Mouse (Mus musculus) liver, embryonic 14.5 days (tissue): ENCODE results near the gene Ntn4. TPM values are rescaled to one million over a fixed set of nuclear protein-coding genes. Genes with fewer than 3 reads are reported as not detected.

Experiments
- ATAC-seq: fragments of 200-750 bp; cut with Nextera tagmentation; 2 replicates; pipeline ENCODE4 v1.8.0; 2017; ENCODE audit warnings: moderate number of reproducible peaks, mild to moderate bottlenecking, moderate library complexity; ENCODE audit not compliant: insufficient read depth
- DNase-seq, 3 experiments: peaks; one replicate each; pipeline ENCODE4 v3.0.0-alpha.2; 2012 to 2013; ENCODE audit warnings: low read depth in 3 of 3, low spot score in 3 of 3
- H3K27ac ChIP-seq: fragments of 300-500 bp; sonication (generic); 2 replicates; pipeline ENCODE4 v1.5.1; 2014; ENCODE audit warnings: moderate library complexity, mild to moderate bottlenecking, control low read depth, inconsistent platforms
- H3K27me3 ChIP-seq: fragments of 300-500 bp; sonication (generic); 2 replicates; pipeline ENCODE4 v1.6.1; 2014; ENCODE audit warnings: mild to moderate bottlenecking, low read length, moderate library complexity; ENCODE audit not compliant: control insufficient read depth, insufficient read depth
- H3K36me3 ChIP-seq: fragments of 300-500 bp; sonication (generic); replicated peaks from 2 replicates; pipeline ENCODE4 v1.6.1; 2014; ENCODE audit warnings: low read depth; ENCODE audit not compliant: control insufficient read depth, insufficient read depth
- H3K4me1 ChIP-seq, 2 experiments: fragments of 200-500 bp in 1 of 2; fragments of 300-500 bp in 1 of 2; sonication (generic) in 1 of 2; replicated peaks; 2 replicates each; pipeline ENCODE4 v1.6.1; 2012 to 2014; ENCODE audit warnings: antibody characterized with exemption in 1 of 2, inconsistent platforms in 1 of 2, low read length in 1 of 2; ENCODE audit not compliant: control insufficient read depth in 2 of 2, insufficient read depth in 2 of 2
- H3K4me2 ChIP-seq: fragments of 300-500 bp; sonication (generic); 2 replicates; pipeline ENCODE4 v1.6.1; 2014; ENCODE audit warnings: low read depth, mild to moderate bottlenecking, control low read depth, moderate library complexity
- H3K4me3 ChIP-seq, 2 experiments: fragments of 200-500 bp in 1 of 2; fragments of 300-500 bp in 1 of 2; sonication (generic) in 1 of 2; 2 replicates each; pipeline ENCODE4 v1.5.1; 2012 to 2014; ENCODE audit warnings: low read depth in 2 of 2, low read length in 2 of 2, mild to moderate bottlenecking in 2 of 2, control low read depth in 1 of 2, inconsistent platforms in 1 of 2, moderate library complexity in 1 of 2; ENCODE audit not compliant: insufficient read depth in 1 of 2
- H3K9ac ChIP-seq: fragments of 300-500 bp; sonication (generic); replicated peaks from 2 replicates; pipeline ENCODE4 v1.6.1; 2014; ENCODE audit warnings: mild to moderate bottlenecking, control low read depth, moderate library complexity
- H3K9me3 ChIP-seq: fragments of 300-500 bp; sonication (generic); 2 replicates; pipeline ENCODE4 v1.6.1; 2016; ENCODE audit warnings: low read length, mixed read lengths; ENCODE audit not compliant: control insufficient read depth
- CTCF ChIP-seq: IDR thresholded peaks from 2 replicates; pipeline ENCODE4 v1.5.1; 2016; ENCODE audit warnings: antibody characterized with exemption, low read depth, control low read depth
- EP300 ChIP-seq: IDR thresholded peaks from 2 replicates; pipeline ENCODE4 v1.6.1; 2016; ENCODE audit warnings: antibody characterized with exemption, low read depth
- WGBS: fragments of 180-500 bp; shearing (Covaris S2); extraction: QIAGEN DNeasy Blood & Tissue Kit; methylation state at CpG from one replicate; pipeline ENCODE4 v1.1.7; 2014; ENCODE audit not compliant: insufficient replicate concordance; 5-methylcytosine and 5-hydroxymethylcytosine counted together
- polyA plus RNA-seq, 2 experiments: library from polyadenylated mRNA; depleted of rRNA in 1 of 2; stranded (reverse) in 1 of 2; unstranded in 1 of 2; fragments of >200 nt; fragmentation: Nextera tagmentation in 1 of 2; extraction: Ambion mirVana in 1 of 2; gene quantifications; 2 replicates each; pipeline versions ENCODE4 v1.2.1 to v1.2.3; 2012 to 2014

The Ntn4 gene
- polyA plus RNA-seq, 2 experiments = 0.11 to 0.52 TPM

- no peaks in the 10 kb centered on the region for H3K27me3 ChIP-seq
- WGBS = 38% methylated on average over 21 of the region's 21 CpGs
- DNase-seq (no peak), ATAC-seq (no peak)
- H3K36me3 ChIP-seq = no peaks in the 10 kb centered on the region
- peaks cover 0 to 5% of the 10 kb centered on the region in 2 experiments; a peak in 2 of 4 replicates for H3K4me1 ChIP-seq
- H3K9ac ChIP-seq = no peak overlapping the region
- TF ChIP-seq EP300 (no peak), CTCF (no peak)
- no peak overlapping the region for H3K27ac ChIP-seq
- no peak overlapping the region for H3K4me3 ChIP-seq
- H3K4me2 ChIP-seq = no peak overlapping the region
- H3K9me3 ChIP-seq = no peaks in the 10 kb centered on the region
Observed at GRCm38 (mm10) chr10:93749267-93750192, 109.0 kb downstream of the Ntn4 start.

GRCm38 (mm10) chr10:93751302-93751701 lies 110.8 kb downstream of the Ntn4 start:
- TF ChIP-seq EP300 = no peak
- no peak for TF ChIP-seq CTCF
- H3K9ac ChIP-seq = no peak overlapping the region
- no peak overlapping the region for H3K4me3 ChIP-seq
- no peaks in the 10 kb centered on the region for H3K36me3 ChIP-seq
- no peak overlapping the region for H3K27ac ChIP-seq
- no peaks in the 10 kb centered on the region for H3K9me3 ChIP-seq
- no peaks in the 10 kb centered on the region for H3K27me3 ChIP-seq
- peaks cover 0 to 5% of the 10 kb centered on the region in 2 experiments; a peak in 2 of 4 replicates for H3K4me1 ChIP-seq
- WGBS = 77% methylated on average over 14 of the region's 14 CpGs
- DNase-seq (no peak), ATAC-seq (no peak)
- H3K4me2 ChIP-seq = no peak overlapping the region

GRCm38 (mm10) chr10:93753711-93754391 lies 113.4 kb downstream of the Ntn4 start:
- DNase-seq (no peak), ATAC-seq (no peak)
- H3K4me2 ChIP-seq = no peak overlapping the region
- H3K36me3 ChIP-seq = no peaks in the 10 kb centered on the region
- H3K9ac ChIP-seq = no peak overlapping the region
- 59% methylated on average over 13 of the region's 13 CpGs for WGBS
- H3K4me3 ChIP-seq = no peak overlapping the region
- TF ChIP-seq CTCF (no peak), EP300 (no peak)
- no peaks in the 10 kb centered on the region for H3K27me3 ChIP-seq
- H3K9me3 ChIP-seq = no peaks in the 10 kb centered on the region
- H3K4me1 ChIP-seq = peaks cover 0 to 8% of the 10 kb centered on the region in 2 experiments; a peak in 2 of 4 replicates
- no peak overlapping the region for H3K27ac ChIP-seq

DNA sequence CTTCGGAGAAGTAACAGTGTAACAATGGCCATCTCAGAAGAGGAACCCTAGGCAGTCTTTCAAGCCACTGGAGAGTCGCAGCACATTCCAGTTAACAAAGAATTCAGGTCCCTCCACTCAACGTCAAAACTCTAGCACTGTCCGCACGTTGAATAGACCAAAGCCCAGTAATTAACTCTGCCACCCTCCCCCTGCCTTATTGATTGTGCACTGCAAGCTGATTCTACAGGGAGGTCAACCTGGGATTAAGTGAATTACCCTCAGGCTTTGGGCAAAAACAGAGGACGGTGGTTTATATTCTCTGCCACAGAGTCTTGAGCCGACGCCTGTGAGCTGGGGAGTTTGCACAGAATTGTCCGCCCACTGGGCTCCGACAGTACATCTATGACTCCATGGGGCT lies 115.7 kb downstream of the Ntn4 start:
- WGBS = 75% methylated on average over 10 of the region's 10 CpGs
- no peak for TF ChIP-seq EP300
- TF ChIP-seq CTCF = no peak
- H3K4me1 ChIP-seq = 0 out of 4 replicates have a peak, but pooled peaks cover 0 to 3% of the 10 kb centered on the region in 2 experiments

DNA sequence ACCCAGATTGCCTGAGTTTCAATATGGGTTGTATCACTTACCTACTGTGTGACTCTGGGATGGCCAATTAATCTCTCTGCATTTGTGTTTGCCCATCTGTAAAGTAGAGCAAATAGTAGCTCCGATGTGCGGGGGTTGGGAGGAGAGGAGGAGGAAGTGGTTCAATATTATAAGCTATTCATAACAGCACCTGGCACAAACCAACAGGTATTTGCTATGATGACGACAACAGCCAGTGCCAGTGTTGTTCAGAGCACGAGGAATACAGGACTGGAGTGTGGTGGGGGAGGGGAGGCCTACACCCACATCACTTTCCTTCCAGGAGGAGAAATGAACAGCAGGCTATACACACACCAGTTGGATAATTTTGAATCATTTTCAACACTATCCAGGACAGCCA lies 119.2 kb downstream of the Ntn4 start:
- no peaks in the 10 kb centered on the region for H3K9me3 ChIP-seq
- no peak overlapping the region for H3K9ac ChIP-seq
- TF ChIP-seq CTCF (no peak), EP300 (no peak)
- DNase-seq = no peak
- 66% methylated on average over 4 of the region's 4 CpGs for WGBS
- no peak overlapping the region for H3K27ac ChIP-seq
- no peak overlapping the region for H3K4me3 ChIP-seq
- ATAC-seq = no peak
- no peaks in the 10 kb centered on the region for H3K27me3 ChIP-seq
- H3K36me3 ChIP-seq = no peaks in the 10 kb centered on the region
- no peak overlapping the region for H3K4me2 ChIP-seq
- H3K4me1 ChIP-seq = 0 out of 4 replicates have a peak, but pooled peaks cover 0 to 3% of the 10 kb centered on the region in 2 experiments

More for the DNA sequence above, 115.7 kb downstream of the Ntn4 start:
- no peak for ATAC-seq
- no peak overlapping the region for H3K4me2 ChIP-seq
- H3K36me3 ChIP-seq = no peaks in the 10 kb centered on the region
- DNase-seq = no peak
- H3K27me3 ChIP-seq = no peaks in the 10 kb centered on the region
- H3K27ac ChIP-seq = no peak overlapping the region
- no peak overlapping the region for H3K9ac ChIP-seq
- H3K4me3 ChIP-seq = no peak overlapping the region
- H3K9me3 ChIP-seq = no peaks in the 10 kb centered on the region
